Mouse (Mus musculus) G1E (cell line): Measurements from ENCODE around the gene Cacna1a.

Source experiments
- CTCF ChIP-seq: IDR thresholded peaks from 2 replicates; pipeline ENCODE4 v1.5.1; 2012; ENCODE audit warnings: low read depth, low read length, inconsistent platforms, mixed read lengths
- GATA1 ChIP-seq: IDR thresholded peaks from 2 replicates; pipeline ENCODE4 v1.6.1; 2012; ENCODE audit warnings: borderline replicate concordance, low read length, inconsistent platforms, mixed read lengths
- GATA2 ChIP-seq: IDR thresholded peaks from 2 replicates; pipeline ENCODE4 v1.6.1; 2012; ENCODE audit warnings: low read depth, low read length, inconsistent platforms, borderline replicate concordance
- POLR2AphosphoS5 ChIP-seq: IDR thresholded peaks from 2 replicates; pipeline ENCODE4 v1.6.1; 2012; ENCODE audit warnings: low read depth, low read length, inconsistent platforms; ENCODE audit not compliant: insufficient replicate concordance
- TAL1 ChIP-seq: conservative IDR thresholded peaks from 2 replicates; pipeline ENCODE4 v1.6.1; 2012; ENCODE audit warnings: low read depth, low read length, inconsistent platforms, mixed read lengths

DNA sequence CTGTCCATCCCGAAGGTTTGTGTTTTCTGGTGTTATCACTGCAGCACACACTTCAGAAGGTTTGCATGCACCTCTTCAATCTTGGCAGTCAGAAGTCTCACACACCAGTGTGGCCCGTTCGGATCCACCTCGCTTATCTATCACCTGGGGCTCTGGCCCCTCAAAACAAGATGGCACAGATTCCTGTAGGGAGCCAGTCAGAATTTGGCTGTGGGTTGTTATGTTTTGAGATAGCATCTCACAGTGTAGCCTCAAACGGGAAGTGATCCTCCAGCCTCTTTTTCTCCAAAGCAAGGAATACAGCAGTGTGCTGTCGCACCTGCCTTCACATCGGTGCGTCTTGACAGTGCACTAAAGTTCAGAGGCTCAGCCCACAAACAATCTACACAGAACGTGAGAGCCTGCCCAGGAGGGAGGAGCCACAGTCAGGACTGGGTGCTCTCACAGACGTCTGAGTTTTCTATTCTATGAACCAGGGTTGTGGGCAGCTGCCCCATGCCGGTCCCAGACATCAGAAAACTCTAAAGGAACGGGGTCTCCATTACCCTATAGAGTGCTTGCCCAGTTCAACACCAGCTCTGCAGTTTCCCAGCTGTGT lies 178.7 kb downstream of the Cacna1a start:
- TF ChIP-seq GATA1 (no peak), CTCF (no peak), TAL1 (no peak), POLR2AphosphoS5 (no peak), GATA2 (no peak)
